Mouse (Mus musculus): Measurements from ENCODE around the gene Adssl1. TPM values are rescaled to one million over a fixed set of nuclear protein-coding genes. Genes with fewer than 3 reads are reported as not detected.

Adssl1 gene
- polyA plus RNA-seq, 1 experiment from 2014 or later: 2.1 TPM

DNA sequence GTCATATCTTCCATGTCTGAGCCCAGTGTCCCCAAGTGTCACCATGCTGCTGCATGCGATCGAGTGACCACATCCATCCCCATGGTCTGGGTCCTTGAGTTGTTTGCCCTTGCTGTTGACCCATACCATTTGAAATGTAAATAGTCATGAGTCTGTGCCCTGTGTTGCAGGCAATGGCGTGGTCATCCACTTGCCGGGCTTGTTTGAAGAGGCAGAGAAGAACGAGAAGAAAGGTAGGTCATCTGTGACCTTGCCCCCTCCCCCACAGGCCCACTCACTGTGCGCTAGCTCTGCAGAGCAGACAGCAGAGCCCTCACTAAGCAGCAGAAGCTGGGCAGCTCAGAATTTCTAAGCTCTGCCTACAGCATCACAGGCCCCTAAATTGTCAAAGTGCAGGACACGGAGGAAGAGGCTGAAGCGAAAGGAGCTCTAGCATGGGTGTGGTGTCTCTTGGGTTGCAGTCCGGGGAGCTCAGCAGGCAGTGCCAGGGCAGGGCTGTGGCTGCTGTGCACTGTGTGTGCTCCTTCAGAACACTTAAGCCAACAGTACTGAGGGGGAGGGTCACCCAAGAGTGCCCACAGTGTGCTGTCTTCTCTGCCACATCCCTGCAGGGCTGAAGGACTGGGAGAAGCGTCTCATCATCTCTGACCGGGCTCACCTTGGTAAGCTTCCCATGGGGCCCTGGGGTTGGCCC is 12.4 kb downstream of the Adssl1 start:
- H3K4me1 ChIP-seq (ENCODE audit: control insufficient read depth, insufficient read depth, low read length): peaks cover 3% of the 10 kb centered on the region; the same call in 1 of the 2 replicates
- DNase-seq (ENCODE audit: low spot score) (no peak), ATAC-seq (no peak)
- H3K27ac ChIP-seq (ENCODE audit: low read depth, low read length): no peak overlapping the region
- 79% methylated on average over 11 of the region's 11 CpGs for WGBS
- no peaks in the 10 kb centered on the region for H3K9me3 ChIP-seq (replicated peaks; ENCODE audit: control insufficient read depth, low read length)
- H3K4me2 ChIP-seq (ENCODE audit: low read length): no peak overlapping the region
- H3K27me3 ChIP-seq (replicated peaks; ENCODE audit: control insufficient read depth, insufficient read depth, low read length): no peaks in the 10 kb centered on the region
- no peak overlapping the region for H3K4me3 ChIP-seq (ENCODE audit: low read depth, low read length)
- H3K9ac ChIP-seq (ENCODE audit: low read length): no peak overlapping the region
- H3K36me3 ChIP-seq (ENCODE audit: control insufficient read depth, insufficient read depth, low read length): no peaks in the 10 kb centered on the region

DNA sequence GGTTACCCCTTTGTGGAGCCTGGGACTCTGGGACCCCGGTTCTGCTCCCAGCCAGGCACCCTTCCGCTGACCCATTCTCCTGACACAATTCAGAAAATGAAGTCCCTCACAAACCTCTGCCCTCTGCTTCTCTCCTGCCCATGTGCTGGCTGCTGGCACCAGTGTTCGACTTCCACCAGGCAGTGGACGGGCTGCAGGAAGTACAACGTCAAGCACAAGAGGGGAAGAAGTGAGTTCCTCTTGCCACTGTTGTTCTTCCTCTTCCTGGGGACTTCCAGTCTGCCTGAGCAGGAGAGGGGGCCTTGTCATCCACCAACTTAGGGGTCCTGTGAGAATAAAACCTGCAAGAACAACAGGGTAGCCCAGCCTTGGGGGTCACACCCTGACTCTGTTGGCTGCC is 13.1 kb downstream of the Adssl1 start:
- Histone ChIP-seq H3K27ac (ENCODE audit: low read depth, low read length) (no peak overlapping the region), H3K9ac (ENCODE audit: low read length) (no peak overlapping the region), H3K4me2 (ENCODE audit: low read length) (no peak overlapping the region), H3K27me3 (replicated peaks; ENCODE audit: control insufficient read depth, insufficient read depth, low read length) (no peaks in the 10 kb centered on the region), H3K4me1 (ENCODE audit: control insufficient read depth, insufficient read depth, low read length) (peaks cover 3% of the 10 kb centered on the region; the same call in 1 of the 2 replicates), H3K9me3 (replicated peaks; ENCODE audit: control insufficient read depth, low read length) (no peaks in the 10 kb centered on the region), H3K36me3 (ENCODE audit: control insufficient read depth, insufficient read depth, low read length) (no peaks in the 10 kb centered on the region), H3K4me3 (ENCODE audit: low read depth, low read length) (no peak overlapping the region)
- ATAC-seq: no peak
- 88% methylated on average over 5 of the region's 5 CpGs for WGBS
- DNase-seq (ENCODE audit: low spot score): no peak

DNA sequence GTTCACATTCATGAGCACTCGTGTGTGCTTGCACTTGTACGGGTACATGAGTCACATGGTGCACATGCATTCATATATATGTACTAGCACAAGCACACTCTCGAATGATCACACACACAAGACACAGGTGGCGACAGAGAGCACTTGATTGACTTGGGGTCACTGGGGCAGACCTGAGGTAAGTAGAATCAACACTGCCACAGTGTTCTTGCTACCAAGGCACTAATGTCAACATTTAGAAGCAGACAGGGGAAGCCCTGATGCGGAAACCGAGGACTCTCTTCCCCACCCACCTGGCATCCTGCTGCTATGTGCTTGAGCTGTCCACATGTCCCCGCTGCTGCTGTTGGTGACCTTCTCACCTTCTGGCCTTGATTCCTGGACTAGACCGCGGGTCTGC is 13.8 kb downstream of the Adssl1 start:
- no peak overlapping the region for H3K27ac ChIP-seq (ENCODE audit: low read depth, low read length)
- no peaks in the 10 kb centered on the region for H3K36me3 ChIP-seq (ENCODE audit: control insufficient read depth, insufficient read depth, low read length)
- no peak overlapping the region for H3K9ac ChIP-seq (ENCODE audit: low read length)
- no peak overlapping the region for H3K4me3 ChIP-seq (ENCODE audit: low read depth, low read length)
- H3K4me1 ChIP-seq (ENCODE audit: control insufficient read depth, insufficient read depth, low read length): peaks cover 3% of the 10 kb centered on the region; the same call in 1 of the 2 replicates
- H3K4me2 ChIP-seq (ENCODE audit: low read length): no peak overlapping the region
- no peaks in the 10 kb centered on the region for H3K27me3 ChIP-seq (replicated peaks; ENCODE audit: control insufficient read depth, insufficient read depth, low read length)
- DNase-seq (ENCODE audit: low spot score): no peak
- no peak for ATAC-seq
- H3K9me3 ChIP-seq (replicated peaks; ENCODE audit: control insufficient read depth, low read length): no peaks in the 10 kb centered on the region
- 81% methylated on average over 9 of the region's 9 CpGs for WGBS

DNA sequence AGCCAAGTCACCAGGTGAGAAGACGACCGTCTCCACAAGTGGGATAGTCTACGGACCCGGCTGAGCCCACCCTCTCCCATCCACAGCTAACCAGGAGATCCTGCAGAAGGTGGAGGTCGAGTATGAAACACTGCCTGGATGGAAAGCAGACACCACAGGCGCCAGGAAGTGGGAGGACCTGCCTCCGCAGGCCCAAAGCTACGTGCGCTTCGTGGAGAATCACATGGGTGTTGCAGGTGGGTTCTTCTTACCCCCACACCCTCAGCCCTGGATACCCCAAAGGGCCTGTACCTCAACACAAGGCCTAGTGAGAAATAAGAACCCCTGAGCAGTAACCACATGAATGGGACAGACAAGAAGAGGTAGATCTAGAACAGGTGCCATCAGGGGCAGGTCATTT is 19.7 kb downstream of the Adssl1 start:
- Histone ChIP-seq H3K9me3 (replicated peaks; ENCODE audit: control insufficient read depth, low read length) (no peaks in the 10 kb centered on the region), H3K27me3 (replicated peaks; ENCODE audit: control insufficient read depth, insufficient read depth, low read length) (no peaks in the 10 kb centered on the region), H3K27ac (ENCODE audit: low read depth, low read length) (no peak overlapping the region), H3K4me2 (ENCODE audit: low read length) (no peak overlapping the region), H3K4me3 (ENCODE audit: low read depth, low read length) (no peak overlapping the region), H3K36me3 (ENCODE audit: control insufficient read depth, insufficient read depth, low read length) (no peaks in the 10 kb centered on the region), H3K4me1 (ENCODE audit: control insufficient read depth, insufficient read depth, low read length) (no peaks in the 10 kb centered on the region), H3K9ac (ENCODE audit: low read length) (no peak overlapping the region)
- WGBS: 91% methylated on average over 10 of the region's 10 CpGs
- DNase-seq (ENCODE audit: low spot score) (no peak), ATAC-seq (no peak)

DNA sequence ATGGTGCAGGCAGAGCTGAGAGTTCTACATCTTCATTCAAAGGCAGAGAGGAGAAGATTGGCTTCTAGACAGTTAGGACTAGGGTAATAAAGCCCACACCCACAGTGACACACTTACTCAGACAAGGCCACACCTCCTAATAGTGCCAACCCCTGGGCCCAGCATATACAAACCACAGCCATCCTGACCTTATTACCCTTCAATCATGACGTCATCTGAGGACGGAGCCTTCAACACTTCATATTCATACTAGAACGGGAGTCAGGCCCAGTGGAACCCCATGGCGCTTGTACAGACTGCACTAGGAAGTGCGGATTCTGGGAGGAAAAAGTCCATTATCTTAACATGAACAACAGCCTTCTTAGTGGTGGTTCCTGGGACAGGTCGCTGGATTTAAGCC is 23.3 kb downstream of the Adssl1 start:
- DNase-seq (ENCODE audit: low spot score): no peak
- Histone ChIP-seq H3K27me3 (replicated peaks; ENCODE audit: control insufficient read depth, insufficient read depth, low read length) (no peaks in the 10 kb centered on the region), H3K9ac (ENCODE audit: low read length) (no peak overlapping the region), H3K4me3 (ENCODE audit: low read depth, low read length) (no peak overlapping the region), H3K4me1 (ENCODE audit: control insufficient read depth, insufficient read depth, low read length) (peaks cover 7% of the 10 kb centered on the region; the same call in 1 of the 2 replicates), H3K36me3 (ENCODE audit: control insufficient read depth, insufficient read depth, low read length) (0 out of 2 replicates have a peak, but pooled peaks cover 2% of the 10 kb centered on the region), H3K4me2 (ENCODE audit: low read length) (no peak overlapping the region), H3K9me3 (replicated peaks; ENCODE audit: control insufficient read depth, low read length) (no peaks in the 10 kb centered on the region), H3K27ac (ENCODE audit: low read depth, low read length) (no peak overlapping the region)
- 94% methylated on average over 6 of the region's 6 CpGs for WGBS
- no peak for ATAC-seq

DNA sequence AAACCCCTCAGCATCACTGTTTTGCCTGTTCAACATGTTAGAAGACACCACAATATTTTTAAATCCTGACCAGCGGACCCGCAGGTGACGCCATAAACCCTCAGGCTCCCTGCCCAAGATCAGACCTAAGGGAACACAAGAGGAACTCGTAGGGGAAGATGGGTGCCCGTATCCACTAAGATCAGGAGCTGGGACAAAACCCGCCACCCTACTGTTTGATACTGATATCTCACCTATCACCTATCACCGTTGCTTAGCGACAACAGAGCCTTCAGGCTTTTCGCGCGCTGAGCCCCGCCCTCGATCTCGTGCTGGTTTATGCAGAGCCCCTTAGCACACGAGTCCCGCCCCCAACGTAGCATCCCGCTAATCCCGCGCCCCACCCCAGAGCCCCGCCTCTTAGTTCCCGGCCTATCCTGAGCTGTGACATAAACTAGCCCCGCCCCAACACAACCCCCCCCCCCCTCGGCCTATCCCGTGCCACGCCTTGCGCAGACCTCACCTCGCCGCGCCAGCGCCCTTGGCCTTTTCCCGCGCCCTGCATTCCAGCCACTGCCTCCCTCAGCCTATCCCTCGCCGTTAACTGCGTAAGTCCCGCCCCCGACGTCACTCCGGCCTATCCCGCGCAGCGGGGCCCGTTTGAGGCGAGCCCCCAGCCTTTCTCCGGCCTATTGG is 24.5 kb downstream of the Adssl1 start, which contains the start of gene Siva1:
TSS of gene Siva1 (plus strand) at position 500 of the 675 bp plus-strand sequence.
- Histone ChIP-seq H3K4me3 (ENCODE audit: low read depth, low read length) (peak within 1 kb of the TSS; percentile 68), H3K36me3 (ENCODE audit: control insufficient read depth, insufficient read depth, low read length) (peaks cover 12% of the 10 kb centered on the region), H3K9me3 (replicated peaks; ENCODE audit: control insufficient read depth, low read length) (no peaks in the 10 kb centered on the region), H3K27ac (ENCODE audit: low read depth, low read length) (peak within 1 kb of the TSS; percentile 82), H3K4me1 (ENCODE audit: control insufficient read depth, insufficient read depth, low read length) (peaks cover 7% of the 10 kb centered on the region; the same call in 1 of the 2 replicates), H3K27me3 (replicated peaks; ENCODE audit: control insufficient read depth, insufficient read depth, low read length) (no peaks in the 10 kb centered on the region), H3K4me2 (ENCODE audit: low read length) (peak within 1 kb of the TSS; percentile 87), H3K9ac (ENCODE audit: low read length) (peak within 1 kb of the TSS; percentile 82)
- 2% methylated on average over 44 of the region's 46 CpGs for WGBS
- peak; percentile 98 for DNase-seq (ENCODE audit: low spot score)
- ATAC-seq: peak; percentile 96

DNA sequence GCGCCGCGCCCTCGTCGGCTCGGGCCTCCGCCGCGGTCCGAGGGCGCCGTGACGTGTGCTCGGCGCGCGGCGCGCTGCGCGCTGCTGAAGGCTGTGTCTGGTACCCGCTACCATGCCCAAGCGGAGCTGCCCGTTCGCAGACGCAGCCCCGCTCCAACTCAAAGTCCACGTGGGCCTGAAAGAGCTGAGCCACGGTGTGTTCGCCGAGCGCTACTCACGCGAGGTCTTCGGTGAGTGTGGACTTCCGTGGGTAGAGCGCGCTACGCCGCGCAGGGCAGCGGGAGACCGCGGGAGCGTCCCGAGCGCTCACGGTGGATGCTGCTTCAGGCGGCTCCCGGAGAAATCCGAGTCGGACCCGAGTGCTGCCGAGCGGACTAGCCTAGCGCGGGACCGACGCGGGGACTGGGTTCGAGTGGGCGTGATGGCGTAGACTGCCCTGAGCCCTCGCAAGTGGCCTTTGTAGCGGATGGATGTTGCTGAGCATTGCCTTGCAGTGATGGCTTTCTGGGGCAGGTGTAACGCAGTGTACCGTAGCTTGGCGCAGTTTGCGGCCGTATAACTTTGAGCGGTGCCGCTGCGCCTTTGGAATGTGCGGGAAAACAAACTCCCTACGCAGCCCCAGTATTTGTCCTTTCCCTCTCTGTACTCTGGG is 25.1 kb downstream of the Adssl1 start:
- Histone ChIP-seq H3K36me3 (ENCODE audit: control insufficient read depth, insufficient read depth, low read length) (peaks cover 18% of the 10 kb centered on the region), H3K4me1 (ENCODE audit: control insufficient read depth, insufficient read depth, low read length) (peaks cover 7% of the 10 kb centered on the region; the same call in 1 of the 2 replicates), H3K4me3 (ENCODE audit: low read depth, low read length) (peak overlapping the region; percentile 68), H3K9me3 (replicated peaks; ENCODE audit: control insufficient read depth, low read length) (no peaks in the 10 kb centered on the region), H3K27ac (ENCODE audit: low read depth, low read length) (peak overlapping the region; percentile 82), H3K4me2 (ENCODE audit: low read length) (peak overlapping the region; percentile 87), H3K9ac (ENCODE audit: low read length) (peak overlapping the region; percentile 82), H3K27me3 (replicated peaks; ENCODE audit: control insufficient read depth, insufficient read depth, low read length) (no peaks in the 10 kb centered on the region)
- peak; percentile 56 for DNase-seq (ENCODE audit: low spot score)
- ATAC-seq: no peak
- under 1% methylated on average over 75 of the region's 75 CpGs for WGBS

DNA sequence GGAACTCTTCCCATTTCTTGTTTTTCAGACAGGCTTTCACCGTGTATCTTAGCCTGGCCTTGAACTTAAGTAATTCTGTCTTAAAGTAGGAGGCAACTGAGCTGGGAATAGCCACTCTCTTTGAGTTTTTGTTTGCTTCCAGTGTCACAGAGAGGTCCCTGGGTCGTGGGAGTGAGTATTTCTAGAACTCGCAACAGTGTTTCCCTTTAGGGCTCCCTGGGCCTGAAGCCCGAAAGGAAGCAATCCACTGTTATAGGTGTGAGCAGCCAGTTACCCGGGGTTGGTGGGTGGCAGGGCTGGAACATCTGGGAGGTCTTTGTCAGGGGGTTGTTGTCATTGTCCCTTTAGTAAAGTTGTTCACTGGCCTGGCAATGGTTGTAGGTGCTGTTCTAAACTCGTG is 26.3 kb downstream of the Adssl1 start:
- Histone ChIP-seq H3K9me3 (replicated peaks; ENCODE audit: control insufficient read depth, low read length) (no peaks in the 10 kb centered on the region), H3K9ac (ENCODE audit: low read length) (0 out of 2 replicates have a peak overlapping the region, but pooled peaks have one; percentile 82), H3K27ac (ENCODE audit: low read depth, low read length) (no peak overlapping the region), H3K4me2 (ENCODE audit: low read length) (peak overlapping the region; percentile 87), H3K4me1 (ENCODE audit: control insufficient read depth, insufficient read depth, low read length) (peaks cover 7% of the 10 kb centered on the region; the same call in 1 of the 2 replicates), H3K4me3 (ENCODE audit: low read depth, low read length) (peak overlapping the region; percentile 68), H3K27me3 (replicated peaks; ENCODE audit: control insufficient read depth, insufficient read depth, low read length) (no peaks in the 10 kb centered on the region), H3K36me3 (ENCODE audit: control insufficient read depth, insufficient read depth, low read length) (peaks cover 28% of the 10 kb centered on the region)
- 40% methylated on average over 6 of the region's 6 CpGs for WGBS
- no peak for DNase-seq (ENCODE audit: low spot score)
- ATAC-seq: no peak

All from forebrain, embryonic 14.5 days (tissue).